Mouse (Mus musculus) hematopoietic stem cell, adult 5-6 weeks (primary cell): ENCODE measurements around the gene Ddx28. TPM values are rescaled to one million over a fixed set of nuclear protein-coding genes. Genes with fewer than 3 reads are reported as not detected.

ENCODE experiments used
- ATAC-seq, 2 experiments: fragments of 125-278 bp in 1 of 2; replicated peaks in 1 of 2; 2 replicates each; pipeline ENCODE4 v1.8.0; 2016 to 2017; ENCODE audit warnings: inconsistent platforms in 2 of 2, mild to moderate bottlenecking in 2 of 2, moderate number of reproducible peaks in 2 of 2, low read depth in 1 of 2, moderate TSS enrichment in 1 of 2; ENCODE audit not compliant: low FRiP score in 2 of 2, poor library complexity in 2 of 2, severe bottlenecking in 2 of 2, insufficient read depth in 1 of 2, low TSS enrichment in 1 of 2
- total RNA-seq: library from RNA; stranded (forward); fragments of 172-1452, 232-1000 nt; gene quantifications from 2 replicates; pipeline ENCODE4 v1.2.3, GENCODE M21; 2017

The Ddx28 gene
- total RNA-seq, 1 experiment from 2014 or later, result 10.1 TPM

DNA sequence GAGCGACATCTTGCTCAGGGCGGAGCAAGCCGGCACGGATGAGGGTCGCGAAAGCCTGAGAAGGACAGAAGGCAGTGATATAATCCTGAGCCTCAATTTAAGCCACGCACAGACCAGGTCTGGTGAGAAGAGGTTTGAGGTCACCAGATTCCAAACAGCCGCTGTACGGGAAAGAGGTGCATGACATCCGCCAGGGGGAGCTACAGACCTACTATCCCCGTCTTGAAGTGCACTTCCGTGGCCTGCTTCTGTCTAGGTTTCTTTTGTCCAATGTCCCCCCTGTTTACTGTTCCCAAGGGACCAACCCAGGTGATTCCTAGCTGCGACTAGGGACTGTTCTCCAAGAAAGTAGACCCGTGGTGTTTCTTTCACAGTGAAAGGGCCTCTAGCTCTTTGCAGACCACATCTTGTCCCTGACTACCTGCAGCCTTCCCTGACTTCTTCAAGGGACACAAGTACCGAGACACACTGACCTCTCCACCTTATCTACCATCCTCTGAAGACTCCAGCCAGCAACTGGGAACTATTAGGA is 20.8 kb downstream of the Ddx28 start, which contains the start of gene Dus2:
Dus2 (plus strand) TSS at position 482 of the 532 bp plus-strand sequence.
- ATAC-seq, result peak; percentile 88 to 89

GRCm38 (mm10) chr8:105988546-105988945 is 23.1 kb downstream of the Ddx28 start:
- ATAC-seq, result no peak

- ATAC-seq, result peak; percentile 83 to 87
These were observed 28.3 kb downstream of the Ddx28 start for GRCm38 (mm10) chr8:105983406-105983805.

DNA sequence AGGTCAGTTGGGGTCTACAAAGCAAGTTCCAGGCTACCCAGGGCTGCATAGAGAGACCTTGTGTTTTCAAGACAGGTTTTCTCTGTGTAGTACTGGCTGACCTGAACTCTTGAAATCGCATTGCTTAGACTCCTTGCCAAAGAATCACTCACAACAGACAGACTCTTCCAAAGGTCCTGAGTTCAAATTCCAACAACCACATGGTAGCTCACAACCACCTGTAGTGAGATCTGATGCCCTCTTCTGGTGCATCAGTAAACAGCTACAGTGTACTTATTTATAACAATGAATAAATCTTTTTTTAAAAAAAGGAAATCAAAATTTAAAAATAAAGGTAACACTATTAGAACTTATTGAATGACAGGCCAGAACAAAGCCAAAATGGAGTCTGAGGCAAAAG is 30.5 kb downstream of the Ddx28 start:
- ATAC-seq, result no peak

DNA sequence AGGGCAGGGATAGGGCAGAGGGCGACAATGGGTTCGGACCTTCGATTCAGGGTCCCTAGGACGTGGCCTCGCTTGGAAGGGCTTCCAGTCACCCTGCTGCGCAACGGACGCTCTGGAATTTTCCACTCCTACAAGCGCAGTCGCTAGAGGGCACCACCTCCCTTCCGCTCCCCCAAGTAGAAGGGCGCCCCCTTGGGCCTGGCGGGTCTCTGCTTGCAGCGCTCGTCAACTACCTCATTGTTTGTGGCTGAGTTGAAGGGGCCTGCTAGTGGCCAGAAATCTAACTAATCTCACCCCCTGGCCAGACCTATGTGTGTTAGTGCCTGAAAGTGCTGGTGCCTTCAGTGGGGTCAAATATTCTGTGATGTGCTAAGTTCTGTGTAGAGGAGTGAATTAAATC is 32.4 kb downstream of the Ddx28 start, which contains the start of gene Dpep3:
Dpep3 (minus strand) TSS at position 105 of the 400 bp plus-strand sequence.
- ATAC-seq, result no peak

- no peak for ATAC-seq
These were observed 36.3 kb downstream of the Ddx28 start for GRCm38 (mm10) chr8:105975363-105975762.

DNA sequence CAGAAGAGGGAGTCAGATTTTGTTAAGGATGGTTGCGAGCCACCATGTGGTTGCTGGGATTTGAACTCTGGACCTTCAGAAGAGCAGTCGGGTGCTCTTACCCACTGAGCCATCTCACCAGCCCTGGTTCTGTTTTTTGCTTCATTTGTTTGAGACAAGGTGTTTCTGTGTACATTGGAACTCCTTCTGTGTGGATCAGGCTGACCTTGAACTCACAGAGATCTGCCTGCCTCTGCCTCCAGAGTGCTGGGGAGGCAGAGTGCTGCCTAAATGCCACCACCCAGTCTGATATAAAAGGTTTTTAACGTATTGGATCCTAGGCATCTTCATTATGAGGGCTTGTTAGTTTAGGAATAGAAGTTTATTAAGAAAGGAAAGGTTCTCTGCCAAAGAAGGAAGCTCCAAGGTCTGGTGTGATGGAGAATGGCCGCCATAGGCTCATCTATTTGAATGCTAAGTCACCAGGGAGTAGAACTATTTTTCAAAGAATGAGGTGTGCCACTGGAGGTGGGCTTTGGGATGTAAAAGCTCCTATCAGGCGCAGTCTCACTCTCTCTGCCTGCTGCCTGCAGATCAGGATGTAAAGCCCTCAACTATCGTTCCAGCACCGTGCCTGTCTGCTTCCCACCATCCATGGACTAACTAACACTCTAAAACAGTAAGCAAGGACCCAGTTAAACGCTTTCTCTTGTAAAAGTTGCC is 40.5 kb downstream of the Ddx28 start:
- ATAC-seq, result no peak

- no peak for ATAC-seq
These were observed 42.3 kb downstream of the Ddx28 start for GRCm38 (mm10) chr8:105969367-105969766.

DNA sequence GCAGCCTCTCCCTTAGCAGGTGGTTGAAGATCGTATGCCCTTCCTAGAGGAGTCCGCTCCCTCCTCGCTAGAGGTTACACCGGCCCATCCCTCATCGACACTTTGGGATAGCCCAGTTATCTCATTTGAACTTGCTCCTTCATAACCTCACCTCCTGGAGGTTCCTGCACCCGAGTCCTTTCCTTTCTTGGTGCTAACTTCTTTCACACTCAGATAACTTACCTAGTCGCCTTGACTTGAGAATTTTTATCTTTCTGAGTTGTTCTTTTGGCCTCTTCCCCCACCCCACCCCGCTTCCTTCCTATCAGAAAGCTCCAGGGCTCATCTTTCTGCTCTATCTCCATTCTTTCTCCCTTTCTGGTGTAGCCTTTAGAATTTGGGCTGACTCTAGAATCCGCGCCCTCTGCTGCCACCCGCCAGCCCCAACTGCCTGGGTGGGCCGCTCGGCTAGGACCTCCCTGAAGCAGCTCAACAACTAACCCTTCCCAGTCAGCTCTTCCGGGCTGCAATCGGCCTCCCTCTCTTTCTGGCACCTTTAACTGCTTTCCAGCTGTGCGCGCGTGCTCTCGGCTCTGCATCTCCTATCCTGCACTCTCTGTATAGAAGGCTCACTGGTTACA is 44.9 kb downstream of the Ddx28 start:
- ATAC-seq, result peak; percentile 23 to 51; a peak in 2 of 4 replicates

DNA sequence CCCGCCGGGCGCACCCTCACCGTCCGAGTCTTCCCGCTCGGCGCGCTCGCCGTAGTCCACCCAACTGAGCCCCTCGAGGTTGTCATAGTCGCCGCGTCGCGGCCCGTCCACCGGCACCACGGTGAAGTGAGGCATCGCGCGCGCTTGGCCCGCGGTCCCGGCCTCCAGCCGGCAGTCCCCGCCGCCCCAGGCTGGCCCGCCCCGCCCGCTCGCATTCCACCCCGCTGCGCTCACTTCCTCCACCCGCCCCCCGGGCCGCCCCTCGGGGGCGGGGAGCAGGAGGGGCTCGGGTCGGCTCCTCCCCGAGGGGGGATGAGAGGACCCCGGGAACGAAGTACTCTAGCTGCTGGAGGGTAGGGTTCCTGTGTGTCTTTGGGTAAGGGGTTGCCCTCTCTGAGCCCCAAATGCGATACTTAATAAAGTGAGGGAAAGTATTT is 45.8 kb downstream of the Ddx28 start, which contains the start of gene Slc12a4:
Slc12a4 (minus strand) TSS at position 193 of the 437 bp plus-strand sequence.
- ATAC-seq, result peak; percentile 30 to 55; a peak in 2 of 4 replicates

DNA sequence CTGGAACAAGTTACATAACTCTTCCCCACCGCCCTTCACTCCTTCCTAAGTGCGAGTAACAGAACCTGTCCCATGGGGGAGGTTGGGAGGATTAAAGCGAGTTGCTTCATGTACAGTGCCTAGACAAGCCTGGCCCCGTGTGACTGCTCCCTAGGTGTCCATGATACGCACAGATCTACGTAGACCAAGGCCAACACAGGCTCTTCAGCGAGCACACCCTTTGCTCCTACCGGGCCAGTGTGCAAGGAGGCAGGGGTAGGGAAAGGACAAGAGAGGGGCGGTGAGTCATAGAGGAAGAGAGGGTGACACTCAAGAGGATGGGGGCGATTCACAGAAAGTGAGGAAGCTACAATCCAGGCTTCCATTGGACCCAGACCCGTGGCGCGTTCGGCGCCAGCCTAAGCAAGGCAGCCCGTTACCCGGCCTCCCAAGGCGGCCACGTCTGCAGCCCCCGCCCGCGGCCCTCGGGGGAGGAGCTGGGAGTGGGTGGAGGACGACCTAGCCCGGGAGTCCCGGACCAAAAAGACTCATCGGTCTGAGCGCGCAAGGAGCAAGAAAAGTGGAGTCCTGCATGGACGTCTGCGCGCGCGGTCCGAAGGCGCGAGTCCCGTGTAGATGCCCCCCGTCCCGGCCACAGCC is 46.3 kb downstream of the Ddx28 start:
- ATAC-seq, result peak in 1 of 2 experiments; percentile 30; a peak in 2 of 4 replicates

DNA sequence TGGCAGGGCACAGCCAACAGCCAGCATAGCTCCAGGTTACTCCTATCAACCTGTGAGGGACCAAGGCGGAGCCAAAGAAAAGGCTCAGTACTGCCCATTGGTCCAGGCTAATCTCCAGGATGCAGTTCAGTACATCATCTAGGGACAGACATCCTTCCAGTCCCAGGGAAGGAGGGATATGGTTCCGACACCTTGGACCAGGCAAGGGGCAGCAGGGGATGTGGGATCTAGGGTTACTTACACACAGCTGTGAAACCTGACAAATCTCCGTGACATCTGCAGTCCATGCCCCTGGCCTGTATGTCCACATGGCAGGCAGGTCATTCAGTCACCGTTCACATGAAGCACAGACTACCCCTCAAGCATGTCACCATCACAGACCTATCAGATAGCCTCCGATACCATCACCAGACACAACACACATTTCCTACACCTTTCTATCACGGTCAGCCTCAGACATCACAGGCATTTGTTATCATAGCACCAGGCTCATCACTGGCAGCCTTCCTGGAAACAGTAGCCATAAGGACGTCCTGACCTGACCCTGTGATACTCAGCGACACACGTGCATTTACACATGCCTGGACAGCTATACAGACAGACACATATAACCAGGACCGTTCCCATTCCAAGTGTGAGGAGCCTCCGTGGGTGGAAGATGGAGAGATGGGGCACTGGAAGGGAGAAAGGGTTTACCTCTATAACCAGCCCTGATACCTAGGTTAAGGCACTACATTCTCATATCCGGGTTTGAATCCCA is 47.0 kb downstream of the Ddx28 start:
- no peak for ATAC-seq

DNA sequence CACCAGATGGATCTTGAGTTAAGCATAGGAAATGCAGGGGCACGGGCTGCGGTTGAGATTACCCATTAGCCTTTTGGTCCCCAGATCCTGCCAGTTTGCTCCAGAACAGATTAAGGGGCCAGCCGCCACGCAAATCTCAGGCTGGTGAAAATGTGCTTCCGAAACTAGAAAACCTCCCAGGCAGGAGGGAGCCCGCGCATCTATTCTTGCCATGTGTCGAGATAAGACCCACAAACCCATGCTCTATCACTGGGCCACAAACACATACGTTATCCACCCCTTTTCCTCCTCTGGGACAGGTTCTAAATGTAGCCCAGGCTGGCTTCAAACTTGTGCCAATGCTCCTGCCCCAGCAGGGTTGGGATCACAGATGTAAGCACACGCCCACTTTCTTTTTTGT is 50.1 kb downstream of the Ddx28 start:
- no peak; a peak in 1 of 4 replicates for ATAC-seq

- ATAC-seq, result no peak
These were observed 50.6 kb downstream of the Ddx28 start for GRCm38 (mm10) chr8:105961101-105961500.
